Mouse (Mus musculus): Measurements from ENCODE around the gene Dhrs2.
A peak's percentile ranks its signal among the peaks of the same experiment; 100 is the strongest.

The Dhrs2 gene

GRCm38 (mm10) chr14:55221707-55222106 lies at the start of gene Dhrs2:
Gene Dhrs2, plus strand, starts transcription at chr14:55222007.
- no peak for DNase-seq (ENCODE audit: low spot score)

DNA sequence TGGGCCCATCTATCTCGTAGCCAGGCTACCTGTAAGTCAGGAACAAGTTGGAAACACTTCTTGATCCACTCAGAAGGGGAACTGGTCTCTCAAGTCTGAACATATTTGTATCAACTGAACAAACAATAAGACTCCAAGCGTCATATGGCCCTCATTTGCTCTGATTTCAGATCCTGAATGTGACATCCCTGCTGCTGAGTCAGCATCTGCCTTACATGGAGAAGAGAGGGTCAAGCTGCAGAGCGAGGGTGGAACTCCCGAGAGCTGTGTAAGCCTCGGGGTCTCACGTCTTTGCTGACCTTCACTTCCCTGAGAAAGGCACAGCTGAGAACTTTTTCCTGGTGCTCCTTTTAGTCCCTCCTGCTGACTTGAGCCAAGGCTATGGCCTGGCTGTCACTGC lies 47.6 kb upstream of the Dhrs2 start:
- no peak for DNase-seq (ENCODE audit: low spot score)

- DNase-seq (ENCODE audit: low spot score): peak; percentile 63
Measured at GRCm38 (mm10) chr14:55177274-55177673, 44.5 kb upstream of the Dhrs2 start.

GRCm38 (mm10) chr14:55180951-55181350 lies 40.9 kb upstream of the Dhrs2 start:
- no peak for DNase-seq (ENCODE audit: low spot score)

DNA sequence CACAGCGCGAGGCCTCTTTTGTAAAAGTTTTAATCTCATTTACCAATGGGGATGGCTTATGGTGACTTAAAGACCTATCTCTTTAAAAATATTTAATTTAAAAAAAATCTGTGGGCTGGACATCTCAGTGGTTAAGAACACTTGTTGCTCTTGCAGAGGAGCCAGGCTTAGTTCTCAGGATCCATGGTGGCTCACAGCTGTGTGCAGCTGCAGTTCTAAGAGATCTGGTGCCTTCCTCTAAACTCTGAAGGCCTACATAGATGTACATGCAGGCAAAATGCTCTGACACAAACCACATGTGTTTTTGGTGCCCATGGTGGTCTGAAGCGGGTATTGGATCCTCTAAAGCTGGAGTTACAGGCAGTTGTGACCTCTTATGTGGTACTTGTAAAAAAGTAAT lies 38.6 kb upstream of the Dhrs2 start:
- no peak for DNase-seq (ENCODE audit: low spot score)

DNA sequence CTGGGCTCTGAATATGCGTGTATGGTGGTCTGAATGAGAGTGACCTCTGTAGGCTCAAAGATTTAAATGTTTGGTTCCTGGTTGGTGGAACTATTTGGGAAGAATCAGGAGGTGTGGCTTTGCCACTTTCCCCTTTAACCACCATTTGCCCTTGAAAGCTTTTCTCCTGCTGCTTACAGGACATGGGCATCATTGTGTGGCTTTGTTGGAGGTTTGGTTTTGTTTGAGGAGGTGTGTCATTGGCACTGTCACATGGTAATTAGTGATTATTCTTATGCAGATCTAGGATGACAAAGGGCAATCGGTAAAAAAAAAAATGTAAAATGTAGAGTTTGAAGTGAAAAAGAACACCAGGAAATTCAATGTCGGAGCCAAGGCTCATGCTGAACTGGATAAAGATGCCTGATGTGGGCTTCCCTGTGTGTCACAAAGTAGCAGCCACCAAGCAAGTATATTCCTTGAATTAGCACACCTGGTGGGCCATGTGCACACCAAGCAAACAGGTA lies 37.1 kb upstream of the Dhrs2 start:
- no peak for DNase-seq (ENCODE audit: low spot score)

GRCm38 (mm10) chr14:55188491-55188890 lies 33.3 kb upstream of the Dhrs2 start:
- DNase-seq (ENCODE audit: low spot score): no peak

DNA sequence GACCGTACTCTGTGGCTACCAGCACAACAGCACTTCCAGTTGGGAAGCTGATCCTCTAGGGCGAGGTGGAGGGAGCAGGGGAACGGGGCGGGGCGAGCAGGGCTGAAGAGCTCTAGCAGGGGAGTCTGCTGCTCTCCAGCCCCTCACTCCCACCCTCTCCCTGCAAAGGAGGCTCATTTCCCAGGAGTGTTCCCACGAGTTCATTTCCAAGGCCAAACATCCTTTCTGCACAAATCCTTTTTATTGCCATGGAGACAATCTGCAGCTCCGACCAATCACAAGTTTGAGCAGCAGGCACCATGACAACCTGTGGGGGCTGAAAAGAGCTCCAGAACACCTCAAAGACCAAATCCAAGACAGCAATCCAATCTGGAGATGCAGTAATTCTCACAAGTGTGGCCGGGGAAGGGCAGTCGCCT lies 32.4 kb upstream of the Dhrs2 start:
- DNase-seq (ENCODE audit: low spot score): no peak

DNA sequence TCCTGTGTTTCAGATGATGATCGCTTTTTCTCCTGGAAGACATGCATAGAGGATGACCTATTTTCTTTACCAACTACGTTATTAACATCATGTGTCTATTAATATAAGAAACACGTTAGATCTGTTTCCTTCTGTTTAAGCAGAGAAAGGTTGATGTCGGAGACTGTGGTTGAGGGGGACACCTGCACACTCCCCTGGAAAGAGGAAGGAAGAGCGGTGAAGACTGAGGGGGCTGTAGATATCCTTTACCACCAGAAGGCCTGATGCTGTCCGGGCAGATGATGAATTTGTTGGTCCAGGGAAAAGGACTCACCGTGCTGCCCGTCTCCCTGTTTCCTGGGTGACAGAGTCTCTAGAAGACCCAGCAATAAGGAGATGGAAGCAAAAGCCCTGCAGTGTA lies 28.5 kb upstream of the Dhrs2 start:
- no peak for DNase-seq (ENCODE audit: low spot score)

DNA sequence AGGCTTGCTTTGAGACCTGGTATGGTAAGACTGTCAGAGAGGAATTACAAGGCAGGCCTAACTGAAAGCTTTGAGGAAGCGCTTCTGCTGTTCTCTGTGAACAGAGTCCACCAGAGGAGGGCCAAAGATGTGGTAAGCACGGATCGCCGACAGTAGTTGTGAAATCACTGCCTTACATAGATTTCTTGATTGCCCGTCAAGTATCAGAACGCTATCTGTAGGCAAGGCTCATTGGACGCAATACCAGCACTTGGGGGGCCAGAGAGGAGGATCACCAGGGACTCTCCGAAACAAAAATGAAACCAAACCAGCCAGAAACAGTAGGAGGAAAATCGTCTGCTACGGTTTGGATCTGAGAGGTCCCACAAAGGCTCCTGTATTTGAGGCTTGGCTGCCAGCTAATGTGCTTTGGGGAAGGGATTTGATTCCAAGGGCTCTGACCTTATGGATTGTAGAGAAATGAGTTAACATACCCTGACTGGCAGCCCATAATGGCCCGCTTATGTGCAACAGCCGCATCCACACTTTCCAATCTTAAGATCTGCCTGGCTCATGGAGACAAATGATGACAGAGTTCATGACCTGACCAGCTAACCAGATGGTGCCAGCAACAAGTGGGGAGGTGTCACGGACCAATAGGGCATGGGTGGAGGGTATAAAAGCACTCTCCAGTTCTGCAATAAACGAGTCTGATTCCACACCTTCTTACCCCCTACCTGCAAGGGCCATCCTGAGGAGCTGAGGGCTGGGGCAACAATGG lies 27.8 kb upstream of the Dhrs2 start:
- DNase-seq (ENCODE audit: low spot score): peak; percentile 13

DNA sequence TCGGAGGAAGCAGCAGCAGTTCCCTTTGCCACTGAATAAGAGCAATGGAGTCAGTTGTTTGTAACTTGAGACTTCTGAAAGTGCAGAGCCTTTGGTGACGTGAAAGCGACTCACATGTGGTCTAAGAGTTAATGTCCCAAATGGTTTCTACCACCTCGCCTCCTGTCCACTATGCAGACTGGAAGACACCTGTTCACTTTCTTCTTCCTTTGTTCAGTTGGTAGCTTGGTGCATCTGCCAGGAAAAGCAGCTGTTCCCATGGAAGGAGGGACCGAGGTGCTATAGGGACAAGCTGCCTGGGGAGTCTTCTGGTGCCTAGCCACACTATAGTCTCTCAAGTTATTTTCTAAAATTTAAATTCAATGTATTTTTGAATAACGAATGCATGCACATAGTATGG lies 27.0 kb upstream of the Dhrs2 start:
- no peak for DNase-seq (ENCODE audit: low spot score)

DNA sequence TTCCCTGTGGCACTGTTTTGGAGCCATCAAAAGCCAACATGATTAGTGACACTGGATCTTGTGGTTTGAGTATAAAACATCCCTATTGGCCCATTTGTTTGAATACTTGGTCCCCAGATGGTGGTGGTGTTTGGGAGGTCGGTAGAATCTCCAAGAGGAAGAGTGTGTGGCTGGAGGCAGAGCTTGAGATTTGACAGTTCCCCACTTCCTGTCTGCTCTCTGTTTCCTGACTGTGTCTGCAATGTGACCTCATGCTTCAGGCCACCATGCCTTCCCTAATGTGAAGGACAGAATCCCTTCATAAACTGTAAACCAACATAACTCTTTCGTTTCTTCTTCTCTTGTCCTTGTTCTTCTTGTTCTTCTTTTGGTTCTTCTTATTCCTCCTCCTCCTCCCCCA lies 24.7 kb upstream of the Dhrs2 start:
- no peak for DNase-seq (ENCODE audit: low spot score)

DNA sequence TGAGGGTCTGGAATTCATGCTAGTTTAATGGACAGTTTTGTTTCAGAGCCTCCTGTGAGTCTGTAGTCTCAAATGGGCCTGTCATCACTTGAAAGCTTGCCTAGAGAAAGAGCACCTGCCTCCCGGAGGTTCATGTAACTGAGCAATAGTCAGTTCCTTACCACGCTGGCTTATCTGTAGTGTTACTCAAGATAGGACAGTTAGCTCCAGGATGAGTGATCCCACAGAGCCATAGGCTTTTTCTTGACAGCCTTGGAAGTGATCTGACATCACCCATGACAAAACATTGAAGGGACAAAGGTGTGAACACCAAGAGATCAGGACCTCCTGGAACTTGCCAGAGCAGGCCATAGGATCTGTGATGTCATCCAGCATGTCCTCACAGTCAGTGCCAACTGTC lies 23.6 kb upstream of the Dhrs2 start:
- no peak for DNase-seq (ENCODE audit: low spot score)

DNA sequence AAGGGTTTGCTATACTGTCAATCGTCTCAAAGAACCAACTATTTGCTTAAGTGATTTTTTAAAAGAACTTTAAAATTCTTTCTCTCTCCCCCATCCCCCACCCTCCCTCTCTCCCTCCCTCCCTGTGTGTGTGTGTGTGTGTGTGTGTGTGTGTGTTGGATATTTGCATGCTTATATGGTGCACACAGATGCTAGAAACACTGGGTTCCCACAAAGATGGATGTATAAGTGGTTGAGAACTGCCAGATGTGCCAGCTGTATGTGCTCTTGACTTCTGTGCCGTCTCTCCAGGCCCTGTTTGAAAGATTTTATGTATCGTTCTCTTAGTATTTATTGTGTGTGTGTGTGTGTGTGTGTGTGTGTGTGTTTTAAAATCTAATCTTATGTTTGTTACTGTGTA lies 17.3 kb upstream of the Dhrs2 start:
- no peak for DNase-seq (ENCODE audit: low spot score)

DNA sequence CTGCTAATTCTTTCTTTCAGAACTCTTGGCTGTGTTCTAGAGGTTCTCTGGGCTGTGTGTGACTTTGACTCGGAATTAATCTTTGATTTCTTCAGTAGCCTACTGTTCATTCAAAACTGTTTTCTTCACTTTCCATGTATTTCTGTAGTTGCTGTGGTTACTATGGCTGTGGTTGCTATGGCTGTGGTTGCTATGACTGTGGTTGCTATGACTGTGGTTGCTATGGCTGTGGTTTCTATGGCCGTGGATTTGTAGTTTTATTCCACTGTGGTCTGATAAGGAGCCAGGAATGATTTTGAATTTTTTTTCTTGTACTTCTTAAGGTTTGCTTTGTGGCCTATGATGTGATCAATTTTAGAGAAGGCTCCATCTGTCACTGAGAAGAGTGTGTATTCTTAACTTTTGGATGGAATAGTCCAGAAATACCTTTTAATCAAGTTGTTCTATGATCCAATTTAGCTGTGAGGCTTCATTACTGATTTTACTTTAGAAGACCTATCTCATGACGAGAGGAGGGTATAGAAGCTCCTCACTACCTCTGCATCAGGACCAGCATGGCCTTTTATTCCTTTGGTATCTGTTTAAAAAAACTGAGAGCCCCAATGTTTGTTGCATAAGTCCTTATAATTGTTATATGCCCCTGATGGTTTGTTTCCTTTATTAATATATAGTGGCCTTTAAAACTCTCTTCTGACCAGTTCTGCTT lies 16.6 kb upstream of the Dhrs2 start:
- no peak for DNase-seq (ENCODE audit: low spot score)

- DNase-seq (ENCODE audit: low spot score): no peak
Measured at GRCm38 (mm10) chr14:55208306-55208705, 13.5 kb upstream of the Dhrs2 start.

DNA sequence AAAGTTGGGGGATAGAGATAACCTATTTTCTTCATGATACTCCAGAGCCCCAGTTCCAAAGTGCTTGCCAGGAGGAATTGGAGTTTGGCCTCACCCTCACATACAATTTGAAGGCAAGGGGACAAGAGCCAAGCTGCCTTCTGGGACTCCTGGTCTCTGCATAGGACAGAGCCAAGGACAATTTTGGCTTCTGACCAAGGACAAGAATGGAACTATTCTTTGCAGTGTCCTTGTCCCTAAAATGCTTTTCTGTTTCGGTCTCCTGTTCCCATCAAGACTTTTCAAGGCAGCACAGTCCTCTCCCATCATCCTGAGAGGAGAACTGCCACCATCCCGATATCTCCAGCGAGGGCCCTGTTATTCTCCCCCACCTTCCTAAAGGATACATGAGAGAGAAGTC lies 8.2 kb upstream of the Dhrs2 start:
- DNase-seq (ENCODE audit: low spot score): no peak

DNA sequence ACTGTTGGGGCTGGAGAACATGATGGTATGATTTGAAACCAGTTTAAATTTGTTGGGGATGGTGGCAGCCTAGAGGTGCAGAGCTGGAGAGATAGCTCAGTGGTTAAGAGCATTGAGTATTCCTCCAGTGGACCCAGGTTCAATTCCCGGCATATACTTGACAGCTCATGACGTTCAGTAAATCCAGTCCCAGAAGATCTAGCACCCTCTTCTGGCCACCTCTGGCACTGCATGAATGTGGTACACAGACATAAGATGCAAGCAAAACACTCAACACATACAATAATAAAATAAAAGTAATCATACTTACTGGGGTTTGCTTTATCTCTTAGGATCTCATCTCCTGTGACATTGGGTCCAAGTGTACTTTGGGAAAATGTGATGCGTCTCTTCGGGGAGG lies 7.3 kb upstream of the Dhrs2 start:
- peak; percentile 20 for DNase-seq (ENCODE audit: low spot score)

DNA sequence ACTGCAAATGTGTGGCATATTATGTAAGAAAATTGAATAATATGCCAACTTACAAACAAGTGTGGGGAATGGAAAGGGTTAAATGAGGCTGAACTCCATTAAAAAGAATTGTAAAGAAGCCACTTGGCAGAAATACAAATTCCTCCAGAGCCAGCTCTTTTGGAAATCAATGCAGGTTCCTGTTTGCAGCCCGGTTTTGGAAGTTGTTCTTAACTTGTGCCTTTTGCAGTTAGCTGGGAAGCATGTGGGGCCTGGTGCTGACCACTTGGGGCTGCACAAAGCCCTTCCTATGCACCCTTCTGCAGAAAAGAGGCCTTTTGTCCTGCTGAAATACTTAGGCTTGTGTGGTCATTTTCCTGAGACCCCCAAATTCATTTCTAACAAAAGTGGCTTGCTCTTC lies 1.4 kb downstream of the Dhrs2 start:
- DNase-seq (ENCODE audit: low spot score): no peak

DNA sequence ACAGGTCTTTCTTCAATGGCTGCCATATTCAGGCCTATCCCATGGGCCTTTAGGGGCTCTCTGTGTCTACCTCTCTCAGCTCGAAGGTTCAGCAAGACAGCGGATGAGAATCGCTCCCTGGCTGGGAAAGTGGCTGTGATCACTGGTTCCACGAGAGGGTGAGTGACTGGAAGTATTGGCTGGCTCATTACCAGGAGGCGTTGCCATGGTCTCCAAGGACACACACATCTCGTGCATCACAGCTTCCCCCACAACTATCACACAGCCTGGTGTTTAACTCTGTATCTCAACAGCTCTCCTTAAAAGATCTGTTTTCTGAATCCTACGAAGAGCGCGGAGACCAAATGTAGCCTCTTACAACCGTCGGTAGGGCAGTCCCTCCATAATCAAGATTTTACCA lies 12.8 kb downstream of the Dhrs2 start:
- no peak for DNase-seq (ENCODE audit: low spot score)

DNA sequence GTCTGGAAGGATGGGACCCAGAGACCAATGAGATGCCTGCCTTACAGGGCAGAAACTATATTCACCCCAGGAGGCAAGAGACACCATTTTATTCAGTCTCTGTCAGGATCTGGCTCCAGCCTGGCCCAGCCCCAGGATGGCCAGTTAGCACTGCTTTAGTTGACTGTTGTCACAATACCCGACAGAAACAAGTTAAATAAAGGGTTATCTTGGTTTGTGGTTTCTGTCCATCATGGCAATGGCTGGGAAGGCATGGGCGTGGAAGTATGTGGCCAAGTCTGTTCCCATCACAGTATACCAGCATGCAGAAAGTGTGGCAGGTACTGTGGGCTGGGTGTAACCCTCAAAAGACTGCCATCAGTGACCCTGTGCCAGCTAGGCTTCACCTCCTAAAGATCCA lies 14.9 kb downstream of the Dhrs2 start:
- no peak for DNase-seq (ENCODE audit: low spot score)

DNA sequence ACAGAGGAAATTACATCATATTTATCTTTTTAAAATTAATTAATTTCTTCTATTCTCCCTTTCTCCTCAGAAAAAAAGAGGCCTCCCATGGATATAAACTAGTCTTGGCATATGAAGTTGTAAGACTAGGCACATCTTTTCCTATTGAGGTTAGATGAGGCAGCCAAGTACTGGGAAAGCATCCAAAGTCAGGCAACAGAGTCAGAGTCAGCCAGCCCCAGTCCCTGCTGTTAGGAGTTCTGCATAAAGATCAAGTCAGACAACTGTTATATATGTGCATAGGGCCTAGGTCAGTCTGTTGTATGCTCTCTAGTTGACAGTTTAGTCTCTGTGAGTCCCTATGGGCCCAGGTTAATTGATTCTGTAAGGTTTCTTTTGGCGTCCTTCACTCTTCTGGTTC lies 20.9 kb downstream of the Dhrs2 start:
- no peak for DNase-seq (ENCODE audit: low spot score)

DNA sequence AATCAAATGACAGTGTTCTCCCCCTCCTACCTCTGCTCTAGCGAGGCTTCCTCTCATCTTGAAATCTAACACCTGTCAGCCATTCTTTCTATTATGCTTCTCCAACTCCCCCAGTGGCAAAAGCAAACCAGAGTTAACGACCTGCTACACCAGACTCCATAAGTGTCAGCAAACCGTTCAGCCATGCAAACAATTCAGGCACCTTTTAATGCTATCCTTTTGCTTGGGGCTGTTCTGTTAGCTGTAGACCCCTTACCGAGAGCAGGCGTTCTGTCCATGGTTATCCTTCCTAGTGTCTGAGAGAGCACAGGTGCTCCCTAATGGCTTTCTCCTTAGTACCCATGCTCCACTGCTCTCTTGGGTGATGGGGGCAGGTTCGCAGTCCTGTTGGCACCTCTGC lies 25.4 kb downstream of the Dhrs2 start:
- no peak for DNase-seq (ENCODE audit: low spot score)

GRCm38 (mm10) chr14:55248284-55248683 lies 26.5 kb downstream of the Dhrs2 start:
- no peak for DNase-seq (ENCODE audit: low spot score)

Data from ovary, postnatal 36 days (tissue).